Mouse (Mus musculus) kidney, postnatal 0 days (tissue): Measurements from ENCODE around the gene Gm36210. TPM values are rescaled to one million over a fixed set of nuclear protein-coding genes. Genes with fewer than 3 reads are reported as not detected.
A peak's percentile ranks its signal among the peaks of the same experiment; 100 is the strongest.

Source experiments
- ATAC-seq: fragments of 200-750 bp; cut with Nextera tagmentation; replicated peaks from 2 replicates; pipeline ENCODE4 v1.8.0; 2017; ENCODE audit warnings: low read depth, moderate number of reproducible peaks, moderate TSS enrichment, moderate library complexity; ENCODE audit not compliant: low FRiP score
- DNase-seq: peaks from one replicate; pipeline ENCODE4 v3.0.0-alpha.2; 2016; ENCODE audit warnings: low spot score
- H3K27ac ChIP-seq: fragments of 300-500 bp; sonication (generic); 2 replicates; pipeline ENCODE4 v1.5.1; 2014; ENCODE audit warnings: mild to moderate bottlenecking
- H3K27me3 ChIP-seq: fragments of 300-500 bp; sonication (generic); 2 replicates; pipeline ENCODE4 v1.6.1; 2014; ENCODE audit warnings: low read length, mixed read lengths; ENCODE audit not compliant: insufficient read depth
- H3K36me3 ChIP-seq: fragments of 300-500 bp; sonication (generic); 2 replicates; pipeline ENCODE4 v1.6.1; 2014; ENCODE audit warnings: low read length, mixed read lengths; ENCODE audit not compliant: insufficient read depth
- H3K4me1 ChIP-seq: fragments of 300-500 bp; sonication (generic); replicated peaks from 2 replicates; pipeline ENCODE4 v1.6.1; 2014; ENCODE audit warnings: antibody characterized with exemption, low read length, mixed read lengths; ENCODE audit not compliant: insufficient read depth
- H3K4me2 ChIP-seq: fragments of 300-500 bp; sonication (generic); 2 replicates; pipeline ENCODE4 v1.6.1; 2014; ENCODE audit warnings: mild to moderate bottlenecking, low read length, moderate library complexity, mixed read lengths
- H3K4me3 ChIP-seq: fragments of 300-500 bp; sonication (generic); replicated peaks from 2 replicates; pipeline ENCODE4 v1.5.1; 2014; ENCODE audit warnings: low read depth, low read length
- H3K9ac ChIP-seq: fragments of 300-500 bp; sonication (generic); 2 replicates; pipeline ENCODE4 v1.6.1; 2014; ENCODE audit warnings: low read depth, low read length
- H3K9me3 ChIP-seq: fragments of 300-500 bp; sonication (generic); replicated peaks from 2 replicates; pipeline ENCODE4 v1.6.1; 2016; ENCODE audit warnings: low read length, inconsistent platforms, mixed read lengths
- CTCF ChIP-seq: IDR thresholded peaks from 2 replicates; pipeline ENCODE4 v1.5.1; 2016; ENCODE audit warnings: antibody characterized with exemption, low read depth, mild to moderate bottlenecking, moderate library complexity
- WGBS: fragments of 180-500 bp; shearing (Covaris S2); extraction: QIAGEN DNeasy Blood & Tissue Kit; methylation state at CpG from one replicate; pipeline ENCODE4 v1.1.7; 2014; 5-methylcytosine and 5-hydroxymethylcytosine counted together
- polyA plus RNA-seq: library from polyadenylated mRNA; unstranded; fragments of >200 nt; fragmentation: Nextera tagmentation; extraction: Ambion mirVana; gene quantifications from 2 replicates; pipeline ENCODE4 v1.2.1, GENCODE M21; 2015

The Gm36210 gene
- polyA plus RNA-seq, 1 experiment from 2014 or later, result not detected

DNA sequence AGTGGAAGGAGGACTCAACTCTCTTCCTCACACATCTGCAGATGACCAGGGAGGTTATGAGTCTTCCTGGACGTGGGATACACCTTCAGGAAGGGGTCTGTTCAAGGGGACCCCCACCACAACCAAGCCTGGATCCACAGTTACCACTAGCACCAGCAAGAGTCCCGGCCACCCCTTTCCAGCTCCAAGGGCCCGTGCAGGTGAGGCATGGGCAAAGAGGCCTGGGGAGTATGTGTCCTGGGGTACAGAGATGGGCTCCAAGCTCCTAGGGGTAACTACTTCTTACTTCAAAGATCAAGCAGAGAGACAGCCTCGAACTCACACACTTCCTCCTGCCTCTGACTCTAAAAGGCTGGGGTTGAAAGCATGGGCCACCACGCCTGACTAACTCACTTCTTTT lies 36.4 kb upstream of the Gm36210 start:
- DNase-seq (no peak), ATAC-seq (no peak)
- no peak overlapping the region for H3K9ac ChIP-seq
- H3K4me1 ChIP-seq, result no peaks in the 10 kb centered on the region
- H3K27ac ChIP-seq, result no peak overlapping the region
- no peak overlapping the region for H3K4me3 ChIP-seq
- H3K9me3 ChIP-seq, result no peaks in the 10 kb centered on the region
- WGBS, result 57% methylated on average over 5 of the region's 5 CpGs
- no peak overlapping the region for H3K4me2 ChIP-seq
- no peaks in the 10 kb centered on the region for H3K27me3 ChIP-seq
- no peak for TF ChIP-seq CTCF
- no peaks in the 10 kb centered on the region for H3K36me3 ChIP-seq

DNA sequence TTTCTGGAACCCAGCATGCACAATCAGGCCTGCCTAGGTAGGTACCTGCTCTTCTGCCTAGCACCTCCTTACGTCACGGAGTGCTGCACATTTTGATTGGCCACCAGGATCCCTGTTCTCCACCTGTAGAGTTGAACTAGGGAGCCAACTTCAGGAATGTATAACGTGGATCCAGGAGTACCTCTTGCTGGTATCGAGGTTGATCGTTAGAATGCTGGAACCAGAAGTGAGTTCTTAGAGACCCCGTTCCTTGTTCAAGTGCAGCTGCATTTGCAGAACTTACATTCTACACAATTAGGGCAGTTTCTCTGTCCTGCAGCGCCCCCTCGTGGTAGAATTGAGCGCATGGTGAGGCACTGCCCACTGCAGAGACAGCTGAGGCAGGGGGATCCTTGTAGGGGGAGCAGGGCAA lies 33.8 kb upstream of the Gm36210 start:
- peak; percentile 77 for DNase-seq
- H3K27ac ChIP-seq, result no peak overlapping the region
- no peaks in the 10 kb centered on the region for H3K9me3 ChIP-seq
- H3K36me3 ChIP-seq, result no peaks in the 10 kb centered on the region
- H3K4me3 ChIP-seq, result no peak overlapping the region
- peak; percentile 67; the same call in 1 of the 2 replicates for ATAC-seq
- no peaks in the 10 kb centered on the region for H3K27me3 ChIP-seq
- H3K4me2 ChIP-seq, result no peak overlapping the region
- 19% methylated on average over 9 of the region's 9 CpGs for WGBS
- TF ChIP-seq CTCF, result peak; percentile 83
- H3K9ac ChIP-seq, result no peak overlapping the region
- H3K4me1 ChIP-seq, result no peaks in the 10 kb centered on the region

DNA sequence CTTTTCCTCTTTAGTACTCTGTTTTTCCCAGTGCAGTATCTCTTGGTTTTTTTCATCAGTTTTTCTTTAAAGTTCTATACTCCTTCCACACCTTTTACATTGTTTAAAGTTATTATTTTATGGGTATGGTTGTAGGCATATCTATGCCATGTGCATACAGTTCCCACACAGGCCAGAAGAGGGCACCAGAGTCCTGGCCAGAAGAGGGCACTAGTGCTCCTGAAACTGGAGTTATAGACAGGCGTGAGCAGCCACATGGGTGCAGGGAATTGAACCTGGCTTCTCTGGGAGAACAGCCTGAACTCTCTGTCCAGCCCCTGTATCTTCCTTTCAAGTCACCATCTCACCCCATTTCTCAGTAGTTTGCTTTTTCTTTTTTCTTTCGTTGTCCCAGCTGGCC lies 32.1 kb upstream of the Gm36210 start:
- WGBS, result 46% methylated on average over 2 of the region's 2 CpGs
- peak; percentile 72 for DNase-seq

DNA sequence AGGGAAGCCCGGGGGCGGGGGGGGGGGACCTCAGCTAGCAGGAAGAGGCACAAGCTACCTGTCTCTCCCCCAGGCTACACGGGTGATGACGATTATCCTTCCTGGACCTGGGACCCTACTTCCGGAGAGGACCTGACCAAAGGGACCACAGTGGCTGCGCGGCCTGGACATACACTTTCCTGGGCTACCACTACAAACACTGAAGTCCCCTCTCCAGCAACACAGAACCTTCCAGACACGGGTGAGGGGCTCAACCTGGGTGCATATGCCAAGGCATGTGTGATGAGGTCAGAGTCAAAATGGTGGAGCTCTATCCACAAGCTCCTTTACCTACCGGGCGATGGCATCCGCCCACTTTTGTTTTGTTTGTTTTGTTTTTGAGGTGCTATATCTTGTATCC lies 31.1 kb upstream of the Gm36210 start:
- H3K4me1 ChIP-seq, result no peaks in the 10 kb centered on the region
- no peak overlapping the region for H3K4me3 ChIP-seq
- H3K27me3 ChIP-seq, result no peaks in the 10 kb centered on the region
- H3K9ac ChIP-seq, result no peak overlapping the region
- 64% methylated on average over 10 of the region's 11 CpGs for WGBS
- H3K9me3 ChIP-seq, result no peaks in the 10 kb centered on the region
- no peaks in the 10 kb centered on the region for H3K36me3 ChIP-seq
- H3K4me2 ChIP-seq, result no peak overlapping the region
- DNase-seq, result no peak
- H3K27ac ChIP-seq, result no peak overlapping the region
- no peak for ATAC-seq
- TF ChIP-seq CTCF, result no peak

More for the DNA sequence above, 32.1 kb upstream of the Gm36210 start:
- Histone ChIP-seq H3K36me3 (no peaks in the 10 kb centered on the region), H3K4me2 (no peak overlapping the region), H3K9ac (no peak overlapping the region), H3K4me1 (no peaks in the 10 kb centered on the region), H3K27me3 (no peaks in the 10 kb centered on the region), H3K9me3 (no peaks in the 10 kb centered on the region), H3K4me3 (no peak overlapping the region), H3K27ac (no peak overlapping the region)
- no peak for ATAC-seq
- peak; percentile 94 for TF ChIP-seq CTCF

DNA sequence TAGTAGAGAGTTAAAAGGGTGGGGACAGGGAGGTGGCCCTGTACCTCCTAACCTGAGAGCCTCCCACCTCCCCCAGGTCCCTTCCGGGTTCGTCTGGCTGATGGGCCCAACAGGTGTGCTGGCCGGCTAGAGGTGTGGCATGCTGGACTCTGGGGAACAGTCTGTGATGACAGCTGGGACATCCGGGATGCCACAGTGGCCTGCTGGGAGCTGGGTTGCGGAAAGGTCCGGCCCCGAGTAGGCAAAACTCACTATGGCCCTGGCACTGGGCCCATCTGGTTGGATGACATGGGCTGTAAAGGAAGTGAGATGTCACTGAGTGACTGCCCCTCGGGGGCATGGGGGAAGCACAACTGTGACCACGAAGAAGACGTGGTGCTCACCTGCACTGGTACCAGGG lies 30.5 kb upstream of the Gm36210 start:
- no peak for TF ChIP-seq CTCF
- H3K4me3 ChIP-seq, result no peak overlapping the region
- H3K27ac ChIP-seq, result no peak overlapping the region
- no peaks in the 10 kb centered on the region for H3K9me3 ChIP-seq
- no peaks in the 10 kb centered on the region for H3K4me1 ChIP-seq
- no peak for ATAC-seq
- no peak for DNase-seq
- no peaks in the 10 kb centered on the region for H3K36me3 ChIP-seq
- 71% methylated on average over 10 of the region's 10 CpGs for WGBS
- H3K4me2 ChIP-seq, result no peak overlapping the region
- no peaks in the 10 kb centered on the region for H3K27me3 ChIP-seq
- H3K9ac ChIP-seq, result no peak overlapping the region

DNA sequence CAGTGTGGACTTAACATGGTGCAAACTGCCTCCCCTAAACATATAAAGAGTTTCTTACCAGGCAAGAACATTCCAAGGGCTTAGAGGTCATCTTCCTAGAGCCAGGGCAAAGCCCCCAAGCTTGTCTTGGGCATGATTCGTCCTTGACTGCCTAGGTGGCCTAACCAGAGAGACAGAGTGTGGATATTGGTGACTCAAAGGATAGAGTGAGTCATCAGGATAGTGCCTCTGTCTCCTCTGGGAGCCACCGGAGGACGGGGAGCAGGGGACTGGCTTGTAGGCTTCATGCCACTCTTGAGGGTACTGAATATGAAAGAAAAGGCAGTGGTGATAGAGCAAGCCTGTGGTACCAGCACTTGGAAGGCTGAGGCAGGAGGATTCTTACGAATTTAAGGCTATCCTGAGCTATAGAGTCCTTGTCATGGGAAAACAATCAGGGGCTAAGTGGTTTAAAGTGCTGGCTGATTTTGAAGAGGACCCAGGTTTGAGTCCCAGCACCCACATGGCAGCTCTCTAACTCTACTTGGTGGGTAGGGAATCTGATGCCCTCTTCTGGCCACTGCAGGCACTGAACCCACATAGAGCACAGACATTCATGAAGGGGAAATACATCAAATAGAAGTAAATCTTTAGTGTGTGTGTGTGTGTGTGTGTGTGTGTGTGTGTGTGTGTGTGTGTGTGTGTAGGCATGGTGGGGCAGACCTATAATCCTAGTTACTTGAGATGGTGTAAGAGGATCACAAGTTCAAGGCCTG lies 28.0 kb upstream of the Gm36210 start:
- Histone ChIP-seq H3K27me3 (no peaks in the 10 kb centered on the region), H3K27ac (no peak overlapping the region), H3K4me2 (no peak overlapping the region), H3K4me1 (no peaks in the 10 kb centered on the region), H3K4me3 (no peak overlapping the region), H3K36me3 (no peaks in the 10 kb centered on the region), H3K9ac (no peak overlapping the region), H3K9me3 (no peaks in the 10 kb centered on the region)
- TF ChIP-seq CTCF, result no peak
- WGBS, result 83% methylated on average over 4 of the region's 4 CpGs
- no peak for ATAC-seq
- no peak for DNase-seq

DNA sequence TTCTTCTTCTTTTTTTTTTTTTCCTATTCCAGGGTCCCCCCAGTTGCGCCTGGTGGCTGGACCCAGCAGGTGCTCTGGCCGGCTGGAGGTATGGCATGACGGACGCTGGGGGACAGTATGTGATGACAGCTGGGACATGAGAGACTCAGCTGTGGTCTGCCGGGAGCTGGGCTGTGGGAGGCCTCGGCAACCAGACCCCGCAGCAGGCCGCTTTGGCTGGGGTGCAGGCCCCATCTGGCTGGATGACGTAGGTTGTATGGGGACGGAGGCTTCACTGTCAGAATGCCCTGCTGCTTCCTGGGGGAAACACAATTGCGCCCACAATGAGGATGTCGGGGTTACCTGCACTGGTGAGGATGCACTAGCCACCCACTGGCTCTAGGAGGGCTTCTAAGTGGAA lies 26.8 kb upstream of the Gm36210 start:
- 79% methylated on average over 12 of the region's 12 CpGs for WGBS
- Histone ChIP-seq H3K9ac (no peak overlapping the region), H3K4me3 (no peak overlapping the region), H3K36me3 (no peaks in the 10 kb centered on the region), H3K27me3 (no peaks in the 10 kb centered on the region), H3K9me3 (no peaks in the 10 kb centered on the region), H3K4me1 (no peaks in the 10 kb centered on the region), H3K27ac (no peak overlapping the region), H3K4me2 (no peak overlapping the region)
- DNase-seq (no peak), ATAC-seq (no peak)
- no peak for TF ChIP-seq CTCF
